Mouse (Mus musculus) regulatory T cell (primary cell): ENCODE results near the gene Cend1.

ENCODE experiments used
- in situ Hi-C: fragments of 300-600 bp; cut with MboI, MseI; formaldehyde crosslinking; loops from one replicate; pipeline ENCODE4 v1.15.1; 2025; ENCODE audit warnings: high pct_unique_total_duplicates

Cend1 gene

DNA sequence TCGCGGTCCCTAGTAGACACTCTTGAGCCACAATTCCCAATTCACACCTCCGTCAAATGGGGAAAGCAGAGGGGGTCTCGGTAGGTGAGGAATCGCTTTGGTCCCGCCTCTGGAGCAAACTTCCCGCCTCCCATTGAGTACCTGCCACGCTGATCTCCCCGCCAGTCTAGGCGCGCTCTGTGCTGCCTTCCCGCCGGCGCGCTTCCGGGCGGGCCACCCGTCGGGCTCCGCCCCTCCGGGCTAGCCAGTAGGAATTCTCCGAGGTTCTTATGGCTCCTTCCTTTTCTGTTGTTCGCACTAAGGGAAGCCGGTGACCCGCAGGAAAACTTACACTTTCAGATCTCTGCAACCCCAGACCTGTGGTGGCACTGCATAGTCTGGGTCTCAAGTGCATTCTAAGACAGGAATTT lies 14.5 kb upstream of the Cend1 start, which contains the start of gene Pidd1:
Gene Pidd1 (minus strand): TSS at position 198 of the 410 bp plus-strand sequence.
- in situ Hi-C loops = no loop called here

DNA sequence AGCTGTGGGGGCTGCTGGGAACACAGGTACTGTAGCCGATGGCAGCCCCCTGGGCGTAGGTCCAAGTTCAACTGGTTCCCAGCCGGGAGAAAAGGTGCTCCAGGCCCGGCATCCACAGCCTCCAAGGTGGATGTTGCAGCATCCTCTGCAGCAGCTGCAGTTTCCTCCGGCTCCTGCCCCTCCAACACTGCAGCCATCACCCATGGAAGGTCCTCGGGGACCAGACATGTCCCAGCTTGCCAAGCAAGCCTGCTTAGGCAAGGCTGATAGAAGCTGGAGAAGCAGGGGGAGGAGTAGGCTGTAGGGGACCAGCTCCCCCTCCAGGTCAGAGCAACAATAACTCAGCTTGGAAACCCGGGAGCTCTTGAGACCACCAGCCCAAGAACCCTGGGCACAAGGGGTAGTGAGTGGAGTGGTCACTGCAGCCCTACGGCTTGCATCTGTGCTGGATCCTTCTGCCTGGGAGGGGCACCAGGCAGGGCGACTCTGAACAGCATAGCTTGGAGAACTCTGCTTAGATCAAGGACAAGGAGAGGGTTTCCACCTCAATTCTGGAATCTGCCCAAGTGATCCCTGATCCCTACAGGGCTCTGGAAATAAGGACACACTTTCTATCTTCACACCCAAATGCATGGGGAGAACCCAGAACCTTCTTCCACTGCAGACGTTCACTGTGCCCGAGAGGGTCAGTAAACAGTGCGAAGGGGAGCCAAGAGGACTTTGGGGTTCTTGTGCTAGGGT lies 14.0 kb upstream of the Cend1 start:
- in situ Hi-C loops = no loop called here

DNA sequence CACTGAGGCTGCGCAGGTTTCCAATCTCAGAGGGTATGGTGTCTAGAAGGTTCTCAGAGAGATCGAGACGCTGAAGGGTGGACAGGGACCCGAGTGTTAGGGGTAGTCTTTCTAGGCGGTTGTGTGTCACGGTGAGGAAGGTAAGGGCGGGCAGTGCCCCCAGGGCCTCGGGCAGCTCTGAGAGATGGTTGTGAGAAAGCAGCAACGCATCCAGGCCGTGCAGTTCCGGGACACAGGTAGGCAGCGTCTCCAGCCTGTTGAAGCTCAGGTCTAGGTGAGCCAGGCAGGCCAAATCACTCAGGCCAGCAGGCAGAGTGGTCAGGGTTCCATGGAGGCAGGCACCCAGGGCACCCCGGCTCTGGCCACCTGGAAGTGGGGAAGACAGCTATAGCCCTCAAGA lies 12.9 kb upstream of the Cend1 start:
- in situ Hi-C loops = no loop called here

DNA sequence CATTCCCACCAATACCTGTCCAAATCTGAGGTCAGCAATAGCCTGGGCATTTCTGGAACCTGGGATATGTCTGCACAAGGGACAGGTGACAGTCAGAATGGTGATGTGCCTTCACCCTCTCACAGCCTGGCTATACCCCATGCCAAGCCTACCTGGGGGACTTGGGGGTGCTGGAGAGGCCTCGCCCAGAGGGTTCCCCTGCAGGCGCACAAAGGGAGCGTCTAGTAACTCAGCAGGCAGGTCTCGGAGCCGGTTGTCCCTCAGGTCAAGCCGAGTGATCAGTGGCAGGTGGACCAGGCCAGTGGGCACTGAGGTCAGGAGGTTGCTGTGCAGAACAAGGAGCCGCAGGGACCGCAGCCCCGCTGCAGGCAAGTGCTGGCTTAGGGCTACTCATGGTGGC lies 12.2 kb upstream of the Cend1 start:
- in situ Hi-C loops = no loop called here

DNA sequence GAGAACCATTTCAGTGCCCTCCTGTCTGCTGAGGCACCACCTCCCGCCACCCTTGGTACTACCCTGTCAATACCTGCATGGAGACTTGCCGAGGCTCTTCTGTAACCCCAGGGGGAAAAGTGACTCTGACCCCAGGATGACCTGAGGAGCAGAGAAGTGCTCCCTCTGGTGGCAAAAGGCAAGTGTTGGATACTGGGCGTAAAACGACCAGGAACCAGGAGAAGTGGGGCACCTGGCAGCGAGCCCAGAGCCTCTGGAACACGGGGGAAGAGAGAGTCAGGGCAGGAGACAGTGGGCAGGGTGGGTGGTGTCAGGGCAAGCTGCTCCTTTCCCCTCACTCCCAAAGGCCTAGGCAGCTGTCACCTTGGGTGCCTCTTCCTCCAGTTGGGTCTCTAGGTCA lies 11.3 kb upstream of the Cend1 start:
- in situ Hi-C loops = no loop called here

DNA sequence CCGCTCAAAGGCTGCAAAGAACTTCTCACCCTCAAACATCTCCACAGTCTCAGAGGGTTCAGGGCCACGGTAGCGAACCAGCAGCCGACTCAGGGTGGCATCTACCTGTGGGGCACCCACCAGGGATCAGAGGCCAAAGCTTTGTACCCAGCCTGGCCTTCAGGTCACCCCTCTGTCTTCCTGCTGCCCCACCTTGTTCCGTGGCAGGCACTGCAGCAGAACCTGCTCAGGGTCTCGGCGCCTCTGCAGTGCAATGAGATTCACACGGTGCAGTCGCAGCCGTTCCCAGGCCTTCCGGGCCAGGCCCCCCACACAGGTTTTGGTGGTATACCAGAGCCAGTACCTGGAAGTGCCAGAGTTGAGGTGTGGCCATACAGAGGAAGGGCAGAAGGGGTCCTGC lies 10.5 kb upstream of the Cend1 start:
- in situ Hi-C loops = loop anchor here (10.0 kb wide), 1 partner anchor 1305 kb away; the partner anchor contains the start of gene Mtg1

DNA sequence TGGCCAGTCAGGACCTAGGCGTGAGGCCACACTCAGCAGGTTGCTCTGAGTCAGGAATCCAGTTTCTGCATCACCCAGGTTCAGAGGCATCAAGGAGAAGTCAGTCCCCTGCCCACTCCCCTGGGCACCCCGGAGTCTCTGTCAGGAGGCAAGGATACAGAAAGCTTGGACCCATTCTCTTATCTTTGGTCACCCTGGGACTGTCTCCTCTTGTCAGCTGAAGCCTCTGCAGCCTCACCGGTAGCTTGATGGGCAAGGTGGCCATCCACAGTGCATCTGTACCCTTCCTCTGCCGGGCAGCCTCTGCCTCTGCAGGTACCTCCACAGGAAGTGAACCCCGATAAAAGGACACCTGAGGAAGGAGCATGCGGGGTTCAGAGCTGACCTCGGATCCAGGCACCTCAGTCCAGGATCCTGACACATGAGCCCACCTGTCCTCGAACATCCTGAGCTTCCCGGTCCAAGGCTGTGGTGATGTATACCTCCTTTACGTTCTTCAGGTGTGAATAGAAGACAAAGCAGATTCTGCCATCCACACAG lies 9.9 kb upstream of the Cend1 start:
- in situ Hi-C loops = loop anchor here (10.0 kb wide), 1 partner anchor 1304 kb away; the partner anchor contains the start of gene Mtg1

DNA sequence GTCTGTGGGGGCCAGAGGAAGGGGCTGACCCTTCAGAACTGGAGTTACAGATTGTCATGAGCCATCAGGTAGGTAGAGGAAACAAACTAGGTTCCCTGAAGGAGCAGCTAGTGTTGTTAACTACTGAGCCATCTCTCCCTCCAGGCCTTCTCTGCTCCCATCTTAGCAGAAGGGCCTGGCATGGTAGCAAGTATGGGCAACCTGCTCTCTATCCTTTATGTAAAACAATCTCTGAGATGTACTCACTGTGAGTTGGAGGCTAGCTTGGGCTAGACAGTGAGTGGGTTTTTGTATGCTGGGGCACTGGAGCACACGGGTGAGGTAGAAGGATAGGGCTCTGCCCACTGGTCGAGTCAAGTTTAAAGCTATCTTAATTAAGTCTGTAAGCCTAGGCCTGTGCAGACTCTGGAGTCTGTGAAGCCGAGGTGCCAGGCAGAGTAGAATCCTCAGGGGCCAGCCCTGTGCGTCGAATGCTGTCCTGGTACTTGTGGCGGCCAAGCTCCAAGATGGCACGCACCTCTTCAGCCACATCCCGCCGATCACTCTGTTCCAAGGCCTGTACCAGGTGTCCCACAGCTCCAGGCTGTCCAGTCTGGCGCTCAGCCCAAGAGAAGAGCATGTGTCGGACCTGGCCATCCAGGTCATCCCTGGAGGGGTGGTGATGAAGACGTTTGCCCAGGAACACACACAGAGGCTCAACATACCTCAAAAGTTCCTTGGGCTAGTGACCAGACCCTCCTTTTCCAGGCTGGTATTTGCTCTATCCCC lies 9.1 kb upstream of the Cend1 start:
- in situ Hi-C loops = loop anchor here (10.0 kb wide), 1 partner anchor 1304 kb away; the partner anchor contains the start of gene Mtg1

DNA sequence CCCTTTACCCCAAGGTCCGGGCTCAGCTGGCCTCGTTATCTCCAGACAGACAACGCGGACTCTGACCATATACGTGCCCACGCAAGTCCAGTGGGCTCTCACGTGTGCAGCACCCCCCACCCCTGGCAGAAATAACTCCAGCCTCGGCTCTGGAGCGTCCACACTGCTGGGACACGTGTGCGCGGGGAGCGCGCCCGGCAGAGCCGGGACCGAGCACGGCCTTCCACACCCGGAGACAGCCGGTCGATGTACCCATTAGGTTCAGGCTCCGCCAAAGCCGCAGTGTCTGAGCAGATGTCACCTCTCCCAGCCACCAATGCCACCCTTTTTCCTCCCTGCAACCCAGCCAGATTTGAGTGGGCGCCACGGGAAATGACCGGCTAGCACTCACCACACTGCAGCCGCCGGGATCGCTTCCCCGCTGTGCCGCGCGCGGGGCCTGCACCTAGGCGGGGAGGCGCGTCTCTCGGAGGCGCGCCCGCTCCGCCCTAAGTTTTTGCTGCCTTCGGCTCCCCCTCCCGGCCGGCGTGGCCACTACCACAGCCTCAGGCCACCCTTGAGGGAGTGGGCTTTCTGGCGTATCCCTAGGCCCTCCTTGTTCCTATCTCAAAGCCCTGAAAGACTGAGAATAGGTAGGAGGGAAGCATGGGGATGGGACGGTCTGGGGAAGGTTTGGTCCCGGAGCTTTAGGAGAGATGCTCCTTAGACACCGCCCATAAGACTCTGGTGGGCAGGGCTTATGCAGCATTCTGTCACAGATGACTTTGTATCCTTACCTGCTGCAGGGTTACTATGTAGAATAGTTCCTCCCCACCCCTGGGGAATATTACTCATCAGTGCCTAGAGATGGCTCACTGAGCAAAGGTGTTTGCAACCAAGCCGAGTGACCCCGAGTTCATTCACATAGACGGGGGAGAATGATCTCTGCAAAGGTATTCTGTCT lies 8.2 kb upstream of the Cend1 start, which contains the start of gene Slc25a22:
Gene Slc25a22 (minus strand): TSS at position 715 of the 943 bp plus-strand sequence.
- in situ Hi-C loops = loop anchor here (10.0 kb wide), 1 partner anchor 1303 kb away; the partner anchor contains the start of gene Mtg1

DNA sequence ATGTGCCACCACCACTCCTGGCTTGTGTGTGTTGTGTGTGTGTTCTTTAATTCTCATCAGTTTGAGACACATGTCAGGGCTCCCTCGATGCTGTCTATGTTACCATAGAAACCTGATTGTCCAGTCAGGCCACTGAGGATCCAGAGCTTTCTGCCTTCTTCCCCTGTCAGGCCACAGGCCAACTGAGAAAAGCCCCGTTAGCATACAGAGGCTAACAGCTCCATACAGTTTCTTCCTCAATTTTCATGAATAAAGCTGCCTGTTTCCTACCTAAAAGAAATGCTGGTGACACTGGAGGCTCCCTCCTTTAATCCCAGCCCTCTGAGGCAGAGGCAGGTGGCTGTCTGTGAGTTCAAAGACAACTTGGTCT lies 7.2 kb upstream of the Cend1 start:
- in situ Hi-C loops = loop anchor here (10.0 kb wide), 1 partner anchor 1302 kb away; the partner anchor contains the start of gene Mtg1

DNA sequence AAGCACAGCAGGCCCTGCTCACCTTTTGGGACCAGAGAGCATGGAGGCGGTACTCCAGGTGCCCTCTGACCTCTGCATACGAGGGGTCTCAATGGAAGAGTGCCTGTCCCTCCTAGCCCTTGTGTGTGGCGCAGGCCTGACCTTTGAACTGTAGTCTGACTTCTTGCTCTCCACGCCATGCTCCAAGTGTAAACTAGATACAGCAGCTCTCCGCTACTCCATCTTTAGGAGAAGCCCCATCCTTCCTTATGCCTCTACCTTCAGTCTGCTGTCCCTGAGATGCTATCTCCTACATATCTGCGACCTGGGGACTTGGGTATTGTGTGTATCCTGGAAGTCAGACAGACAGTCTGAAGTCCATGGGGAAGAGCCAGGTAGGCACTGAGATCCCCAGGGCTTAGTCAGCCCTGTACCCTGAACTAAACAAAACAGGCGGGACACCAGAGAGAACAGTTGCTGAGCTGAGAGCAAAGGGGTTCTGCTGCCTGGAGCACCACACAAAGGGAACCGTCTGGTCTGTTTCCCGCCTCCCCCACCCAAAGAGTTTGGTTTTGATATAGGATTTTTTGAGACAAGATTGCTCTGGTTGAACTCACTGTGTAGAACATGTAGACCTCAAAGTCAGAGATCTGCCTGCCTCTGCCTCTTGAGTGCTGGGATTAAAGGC lies 6.7 kb upstream of the Cend1 start:
- in situ Hi-C loops = loop anchor here (10.0 kb wide), 1 partner anchor 1301 kb away; the partner anchor contains the start of gene Mtg1

DNA sequence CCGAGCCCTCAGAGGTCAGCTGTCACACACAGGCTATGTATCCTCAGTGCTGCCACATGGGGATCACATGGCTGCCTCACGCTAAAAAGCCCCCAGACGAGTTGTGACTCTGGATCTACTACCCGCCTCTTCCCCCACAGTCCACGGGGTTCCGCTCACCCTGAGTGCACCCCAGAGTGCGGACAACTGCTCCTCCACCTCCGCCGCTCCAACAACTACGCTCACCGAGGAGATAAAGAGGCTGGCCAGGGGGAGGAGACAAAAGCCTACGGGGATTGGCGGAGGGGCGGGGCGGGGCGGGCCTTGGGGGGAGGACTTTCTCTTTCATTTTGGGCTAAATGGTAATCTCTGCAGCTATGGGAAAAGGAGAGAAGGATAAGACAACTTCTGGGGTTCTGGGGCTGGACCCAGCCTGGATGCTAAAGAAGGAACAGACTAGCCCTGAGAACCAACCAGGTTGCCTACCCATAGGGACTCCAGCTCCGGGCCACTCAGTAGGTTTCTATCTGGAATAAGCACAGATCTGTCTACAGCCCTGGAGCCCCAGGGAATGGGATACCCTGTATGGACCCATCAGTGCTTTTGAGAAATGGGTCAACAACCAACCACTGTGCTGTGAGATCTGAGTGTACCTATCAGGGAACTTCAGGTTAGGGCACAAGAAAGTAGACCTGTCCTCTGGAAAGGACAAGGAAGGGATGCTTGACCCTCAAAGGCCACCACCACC lies 6.0 kb upstream of the Cend1 start:
- in situ Hi-C loops = loop anchor here (10.0 kb wide), 1 partner anchor 1300 kb away; the partner anchor contains the start of gene Mtg1

DNA sequence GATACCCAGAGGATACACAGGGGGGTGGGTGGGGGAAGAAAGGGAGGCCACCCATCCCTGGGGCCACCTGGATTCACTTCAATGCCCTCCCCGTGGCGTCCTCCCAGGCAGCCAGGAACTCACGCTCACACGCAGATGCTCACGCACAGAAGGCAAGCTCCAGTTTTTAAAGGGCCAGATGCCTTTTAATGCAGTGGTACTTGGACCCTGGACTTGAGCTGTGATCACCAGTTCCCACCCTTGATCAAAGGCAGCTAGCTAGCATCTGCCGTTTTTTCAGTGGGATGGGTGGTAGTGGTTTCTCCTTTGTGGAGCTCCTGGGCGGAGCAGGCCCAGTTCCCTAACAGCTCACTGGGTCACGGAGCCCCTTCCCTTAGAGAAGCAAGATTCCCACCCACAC lies 5.2 kb upstream of the Cend1 start:
- in situ Hi-C loops = loop anchor here (5.0 to 10.0 kb wide), 2 partner anchors 37 to 1300 kb away; partner anchors contain the start of gene Mtg1

DNA sequence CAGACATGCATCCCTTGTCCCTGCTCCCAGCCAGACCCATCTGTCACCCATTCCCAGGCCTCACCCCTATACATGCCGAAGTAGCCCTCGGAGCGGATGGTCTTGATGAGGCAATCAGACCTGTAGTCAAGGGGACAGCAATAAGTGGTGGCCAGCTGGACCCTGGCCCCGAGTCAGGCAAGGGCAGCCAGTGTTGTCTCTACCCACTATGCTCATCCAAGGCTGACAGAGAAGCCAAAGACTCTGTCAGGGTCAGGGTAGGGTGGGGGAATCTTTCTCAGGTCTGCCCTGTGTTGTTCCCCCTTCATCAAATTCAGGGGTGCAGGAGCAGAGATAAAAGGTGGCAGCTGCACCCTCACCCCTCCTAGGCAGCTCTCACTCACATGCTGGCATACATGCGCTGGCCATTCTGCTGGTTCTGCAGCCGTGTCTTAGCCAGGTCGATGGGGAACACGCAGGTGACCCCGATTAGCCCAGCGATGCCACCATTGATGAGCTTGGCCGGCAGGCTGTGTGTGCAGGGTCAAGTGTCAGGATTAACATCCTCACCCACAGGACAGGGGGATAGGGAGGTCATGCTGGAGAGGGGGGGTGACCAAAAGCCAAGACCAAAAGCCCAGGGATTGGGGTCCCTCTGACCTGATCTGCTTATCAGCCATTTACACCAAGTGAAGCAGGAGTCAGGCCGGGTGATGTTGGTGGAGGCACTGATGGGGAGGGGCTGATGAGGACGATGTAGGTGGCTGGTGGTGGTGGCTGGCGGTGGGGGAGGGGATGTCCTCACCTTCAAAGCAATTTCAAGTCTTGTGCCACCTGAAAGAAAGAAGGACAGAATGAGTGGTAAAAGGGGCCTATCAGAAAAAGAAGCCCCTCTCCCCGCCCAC lies 4.5 kb upstream of the Cend1 start:
- in situ Hi-C loops = loop anchor here (5.0 to 10.0 kb wide), 2 partner anchors 36 to 1299 kb away; partner anchors contain the start of gene Mtg1

DNA sequence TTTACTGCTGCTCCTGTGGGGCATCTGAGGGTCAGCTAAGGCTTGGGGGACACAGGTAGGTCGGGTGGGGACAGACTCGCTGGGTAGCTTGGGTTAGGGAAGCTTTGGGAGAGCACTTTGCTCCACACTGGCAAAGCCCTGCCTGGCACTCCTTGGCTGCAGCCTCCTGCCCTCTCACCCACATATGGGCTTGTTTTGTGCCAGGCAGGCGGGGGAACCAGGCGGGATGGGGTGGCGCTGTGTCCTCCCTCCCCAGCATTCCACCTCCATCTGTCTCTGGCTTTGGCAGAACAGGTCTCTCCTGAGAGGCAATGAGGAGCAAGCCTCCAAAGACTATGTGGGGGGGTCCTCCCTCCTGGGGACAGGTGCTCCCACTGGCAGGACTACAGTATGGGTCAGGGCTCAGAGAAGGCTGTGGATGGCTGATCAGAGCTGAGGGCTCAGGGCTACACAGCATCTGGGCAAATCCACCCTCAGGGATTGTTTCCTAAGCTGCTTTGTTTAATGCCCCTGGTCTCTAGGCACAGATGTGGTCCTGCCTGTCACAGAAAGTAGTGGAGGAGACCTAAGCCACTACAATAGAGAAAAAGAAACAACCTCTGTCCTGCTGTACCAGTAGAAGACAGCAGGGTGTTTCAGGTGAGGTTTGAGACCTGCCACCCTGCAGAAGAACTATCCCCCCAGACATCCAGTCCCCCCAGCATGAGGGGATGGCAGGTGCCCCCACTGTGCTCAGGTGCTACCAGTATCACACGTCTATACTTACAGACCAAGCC lies 3.6 kb upstream of the Cend1 start:
- in situ Hi-C loops = loop anchor here (5.0 to 10.0 kb wide), 2 partner anchors 36 to 1298 kb away; partner anchors contain the start of gene Mtg1

DNA sequence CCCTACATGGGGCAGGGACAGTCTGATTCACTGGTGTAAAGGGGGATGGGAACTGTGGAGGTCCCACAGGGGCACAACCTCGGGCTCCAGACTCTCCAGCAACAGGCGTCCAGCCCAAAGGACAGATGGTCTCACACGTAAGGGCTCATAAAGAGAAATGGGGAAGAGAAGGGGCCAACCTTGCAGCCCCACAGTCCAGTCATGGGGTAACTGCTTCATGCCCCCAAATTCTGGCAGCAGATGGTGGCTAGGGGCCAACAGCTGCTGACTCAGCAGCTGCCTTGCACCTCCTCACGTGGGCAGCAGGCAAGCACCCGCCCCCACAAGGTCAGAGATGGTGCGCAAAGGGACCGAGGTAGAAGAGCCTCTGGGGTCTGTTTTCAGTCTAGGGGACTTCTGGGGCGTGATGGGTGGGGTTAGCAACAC lies 2.9 kb upstream of the Cend1 start:
- in situ Hi-C loops = loop anchor here (5.0 to 10.0 kb wide), 2 partner anchors 35 to 1297 kb away; partner anchors contain the start of gene Mtg1

DNA sequence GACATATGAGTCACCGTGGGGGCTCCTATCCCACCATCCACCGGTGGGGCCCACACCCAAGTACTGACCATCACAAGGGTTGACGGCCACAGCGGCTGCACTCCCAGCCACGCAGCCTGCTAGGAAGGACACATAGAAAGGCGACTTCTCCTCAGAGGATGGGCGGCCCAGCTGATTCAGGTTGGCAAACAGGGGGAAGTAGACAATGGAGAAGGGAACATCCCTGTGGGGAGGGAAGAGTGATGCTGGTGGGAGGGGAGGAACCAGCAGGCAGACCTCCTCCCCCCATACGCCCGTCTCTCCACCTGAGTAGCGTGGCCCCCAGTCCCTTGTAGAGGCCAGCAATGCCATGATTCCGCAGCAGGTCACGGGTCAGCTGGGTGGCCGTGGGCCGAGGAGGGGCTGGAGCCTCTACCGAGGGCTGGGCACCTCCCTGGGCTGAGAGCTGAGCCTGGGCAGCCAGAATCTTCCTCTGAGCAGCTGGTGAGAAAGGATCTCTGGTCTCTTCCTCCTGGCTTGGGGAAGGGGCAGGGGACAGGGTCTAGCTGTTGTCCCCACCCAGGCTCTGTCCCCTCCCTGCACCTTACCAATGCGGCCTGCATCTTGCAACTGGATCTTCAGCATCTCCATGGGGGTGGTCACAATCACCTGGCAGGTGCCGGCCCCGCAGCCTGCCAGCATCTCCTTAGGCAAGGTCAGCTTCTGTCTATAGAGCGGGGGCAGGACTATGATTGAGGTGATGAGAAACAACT lies 2.3 kb upstream of the Cend1 start:
- in situ Hi-C loops = loop anchor here (5.0 to 10.0 kb wide), 2 partner anchors 34 to 1297 kb away; partner anchors contain the start of gene Mtg1
